Mouse (Mus musculus): ENCODE measurements at regions not wholly inside any gene's neighbourhood (a gene's known extent, or its start where the extent isn't known, plus 50 kb on each side); places are given as distances from the start of the nearest gene placed in this dataset.

DNA sequence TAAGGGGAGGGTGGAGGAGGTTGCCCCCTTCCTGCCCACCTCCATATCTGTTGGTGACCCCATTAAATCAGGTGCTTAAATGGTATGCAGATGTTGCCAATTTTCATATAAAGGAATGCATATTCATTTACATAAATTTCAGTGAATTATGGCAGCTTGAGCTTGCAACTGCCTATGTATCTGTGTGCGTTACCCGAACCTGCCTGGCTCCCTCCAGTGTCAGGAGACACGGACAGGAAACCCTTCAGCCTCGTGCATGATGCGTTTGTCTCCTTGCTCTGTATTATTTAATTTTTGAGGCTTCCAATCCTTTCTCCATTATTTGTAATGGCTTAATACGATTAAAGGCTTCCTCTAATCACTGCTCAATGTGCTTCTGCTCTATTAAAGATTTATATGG lies 98.4 kb downstream of the Cbln1 start:
- no peak for DNase-seq
- no peak overlapping the region for H3K4me3 ChIP-seq (ENCODE audit: insufficient read depth, low read depth, low read length)

DNA sequence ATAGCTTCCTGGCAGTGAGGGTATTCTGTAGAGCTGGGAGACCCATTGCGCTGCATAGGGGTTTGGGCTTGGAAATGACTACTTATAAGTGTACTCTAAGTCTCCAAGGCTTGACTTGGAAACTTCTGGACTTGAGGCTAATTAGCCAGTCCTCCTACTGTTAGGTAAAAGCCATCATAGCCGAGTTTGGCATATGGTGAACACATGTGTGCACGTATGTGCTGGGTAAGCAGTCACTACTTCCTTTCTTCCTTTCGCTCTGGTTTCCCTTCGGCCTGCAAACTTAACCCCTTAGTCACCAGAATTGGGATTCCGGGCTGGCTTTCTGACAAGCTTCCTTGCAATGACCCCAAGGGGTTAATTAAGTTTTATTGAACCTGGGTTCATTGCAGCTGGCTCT lies 98.9 kb downstream of the Cbln1 start:
- Histone ChIP-seq H3K36me3 (ENCODE audit: control insufficient read depth, insufficient read depth, low read length) (no peaks in the 10 kb centered on the region), H3K4me1 (ENCODE audit: control insufficient read depth, insufficient read depth, low read length) (no peaks in the 10 kb centered on the region), H3K27ac (ENCODE audit: insufficient read depth, low read depth, low read length) (no peak overlapping the region), H3K27me3 (replicated peaks; ENCODE audit: control insufficient read depth, insufficient read depth, low read length) (peaks cover 1% of the 10 kb centered on the region; the same call in 1 of the 2 replicates), H3K4me3 (ENCODE audit: insufficient read depth, low read depth, low read length) (no peak overlapping the region)
- WGBS, result 14% methylated on average over 6 of the region's 6 CpGs
- TF ChIP-seq CTCF (conservative IDR thresholded peaks at IDR 0.05; ENCODE audit: insufficient read depth, insufficient read length, low read depth, low read length) (no peak), POLR2A (IDR thresholded peaks at IDR 0.05; ENCODE audit: low read depth, low read length) (no peak)
- no peak for DNase-seq

More for the DNA sequence above, 98.4 kb downstream of the Cbln1 start:
- no peak for TF ChIP-seq POLR2A (IDR thresholded peaks at IDR 0.05; ENCODE audit: low read depth, low read length)
- TF ChIP-seq CTCF (conservative IDR thresholded peaks at IDR 0.05; ENCODE audit: insufficient read depth, insufficient read length, low read depth, low read length), result no peak
- Histone ChIP-seq H3K4me1 (ENCODE audit: control insufficient read depth, insufficient read depth, low read length) (no peaks in the 10 kb centered on the region), H3K27me3 (replicated peaks; ENCODE audit: control insufficient read depth, insufficient read depth, low read length) (peaks cover 1% of the 10 kb centered on the region; the same call in 1 of the 2 replicates), H3K36me3 (ENCODE audit: control insufficient read depth, insufficient read depth, low read length) (no peaks in the 10 kb centered on the region), H3K27ac (ENCODE audit: insufficient read depth, low read depth, low read length) (no peak overlapping the region)
- 29% methylated on average over 6 of the region's 6 CpGs for WGBS

DNA sequence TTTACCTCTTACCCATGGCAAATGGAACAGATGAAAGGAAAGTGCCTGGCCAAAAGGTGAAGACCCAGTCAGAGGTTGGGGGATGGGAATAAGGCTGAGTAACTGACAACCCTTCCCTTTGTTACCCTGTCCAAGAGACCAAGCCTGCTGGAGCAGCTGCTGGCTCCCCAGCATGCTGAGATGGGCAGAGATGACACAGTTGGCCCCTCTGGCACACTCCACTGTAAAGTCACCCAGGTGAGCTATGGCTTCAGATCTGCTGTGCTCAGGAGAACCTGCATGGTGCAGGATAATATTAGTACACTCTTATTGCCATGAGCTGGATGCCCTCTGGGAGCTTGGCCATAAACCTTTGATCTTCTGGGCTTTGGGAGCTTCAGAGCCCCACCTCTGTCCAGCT lies 100.3 kb downstream of the Cbln1 start:
- DNase-seq, result no peak
- Histone ChIP-seq H3K27me3 (replicated peaks; ENCODE audit: control insufficient read depth, insufficient read depth, low read length) (peaks cover 1% of the 10 kb centered on the region; the same call in 1 of the 2 replicates), H3K36me3 (ENCODE audit: control insufficient read depth, insufficient read depth, low read length) (no peaks in the 10 kb centered on the region), H3K4me1 (ENCODE audit: control insufficient read depth, insufficient read depth, low read length) (no peaks in the 10 kb centered on the region), H3K27ac (ENCODE audit: insufficient read depth, low read depth, low read length) (no peak overlapping the region), H3K4me3 (ENCODE audit: insufficient read depth, low read depth, low read length) (no peak overlapping the region)
- TF ChIP-seq POLR2A (IDR thresholded peaks at IDR 0.05; ENCODE audit: low read depth, low read length) (no peak), CTCF (conservative IDR thresholded peaks at IDR 0.05; ENCODE audit: insufficient read depth, insufficient read length, low read depth, low read length) (no peak)

DNA sequence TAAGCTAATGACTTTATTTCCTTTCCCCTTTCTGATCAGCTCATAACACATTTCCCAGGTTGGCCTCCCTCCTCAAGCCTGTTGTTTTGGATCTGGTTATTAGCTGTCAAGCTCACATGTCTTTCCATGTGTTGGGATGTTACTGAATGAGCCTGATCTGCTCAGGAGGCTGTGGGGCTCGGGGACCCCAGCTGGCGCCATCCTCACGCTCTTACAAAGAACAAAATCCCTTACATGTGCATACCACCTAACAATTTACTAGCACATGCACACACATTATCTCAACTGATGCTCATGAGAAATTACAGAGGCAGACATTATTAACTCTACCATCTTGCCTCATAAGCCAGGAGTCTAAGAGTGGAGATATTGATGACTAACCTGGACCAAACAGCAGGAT lies 102.2 kb downstream of the Cbln1 start:
- TF ChIP-seq CTCF (conservative IDR thresholded peaks at IDR 0.05; ENCODE audit: insufficient read depth, insufficient read length, low read depth, low read length) (no peak), POLR2A (IDR thresholded peaks at IDR 0.05; ENCODE audit: low read depth, low read length) (no peak)
- Histone ChIP-seq H3K27me3 (replicated peaks; ENCODE audit: control insufficient read depth, insufficient read depth, low read length) (peaks cover 1% of the 10 kb centered on the region; the same call in 1 of the 2 replicates), H3K36me3 (ENCODE audit: control insufficient read depth, insufficient read depth, low read length) (no peaks in the 10 kb centered on the region), H3K4me1 (ENCODE audit: control insufficient read depth, insufficient read depth, low read length) (no peaks in the 10 kb centered on the region), H3K27ac (ENCODE audit: insufficient read depth, low read depth, low read length) (no peak overlapping the region), H3K4me3 (ENCODE audit: insufficient read depth, low read depth, low read length) (no peak overlapping the region)
- 89% methylated on average over 3 of the region's 3 CpGs for WGBS
- DNase-seq, result no peak

DNA sequence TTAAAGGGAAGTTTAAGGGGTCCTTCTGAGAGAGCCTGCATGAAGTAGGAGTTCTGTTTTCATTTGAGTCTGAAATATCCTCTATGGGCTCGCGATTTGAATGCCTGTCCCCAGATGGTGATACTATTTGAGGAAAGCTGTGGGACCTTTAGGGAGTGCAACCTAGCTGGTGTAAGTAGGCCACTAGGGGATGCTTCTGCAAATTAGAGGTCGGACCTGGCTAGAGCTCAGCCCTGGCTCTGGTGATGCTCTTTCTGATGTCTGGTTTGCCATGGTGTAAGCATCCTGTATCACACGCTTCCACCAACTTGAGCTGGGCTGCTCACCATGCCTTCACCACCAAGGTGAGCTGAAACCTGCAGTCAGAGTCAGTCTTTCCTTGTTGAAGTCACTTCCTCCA lies 121.9 kb downstream of the Cbln1 start:
- Histone ChIP-seq H3K27me3 (replicated peaks; ENCODE audit: control insufficient read depth, insufficient read depth, low read length) (no peaks in the 10 kb centered on the region), H3K36me3 (ENCODE audit: control insufficient read depth, insufficient read depth, low read length) (no peaks in the 10 kb centered on the region), H3K4me1 (ENCODE audit: control insufficient read depth, insufficient read depth, low read length) (no peaks in the 10 kb centered on the region), H3K4me3 (ENCODE audit: insufficient read depth, low read depth, low read length) (no peak overlapping the region), H3K27ac (ENCODE audit: insufficient read depth, low read depth, low read length) (no peak overlapping the region)
- 75% methylated on average over 4 of the region's 4 CpGs for WGBS
- TF ChIP-seq POLR2A (IDR thresholded peaks at IDR 0.05; ENCODE audit: low read depth, low read length), result no peak
- no peak for TF ChIP-seq CTCF (conservative IDR thresholded peaks at IDR 0.05; ENCODE audit: insufficient read depth, insufficient read length, low read depth, low read length)
- no peak for DNase-seq

DNA sequence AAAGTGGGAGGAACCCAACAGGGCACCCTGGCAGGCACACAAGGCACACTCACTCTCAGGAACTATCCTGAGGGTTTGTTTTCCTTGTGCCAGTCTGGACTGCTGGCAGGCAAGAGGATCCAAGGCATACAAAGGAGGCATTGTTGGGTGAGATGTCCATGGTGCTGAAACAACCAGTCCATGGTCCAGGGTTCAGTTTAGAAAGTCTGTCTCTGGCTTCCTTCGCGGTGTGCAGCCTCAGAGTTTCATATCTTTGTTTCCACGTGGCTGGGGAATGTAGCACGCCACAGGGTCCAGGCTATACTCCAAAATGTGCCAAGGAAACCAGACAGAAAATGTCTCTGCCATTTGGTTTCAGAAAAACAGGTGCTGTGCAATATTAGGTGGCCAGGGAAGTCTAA lies 122.6 kb downstream of the Cbln1 start:
- peak; percentile 0 for DNase-seq
- TF ChIP-seq CTCF (conservative IDR thresholded peaks at IDR 0.05; ENCODE audit: insufficient read depth, insufficient read length, low read depth, low read length), result no peak
- no peak for TF ChIP-seq POLR2A (IDR thresholded peaks at IDR 0.05; ENCODE audit: low read depth, low read length)
- no peaks in the 10 kb centered on the region for H3K27me3 ChIP-seq (replicated peaks; ENCODE audit: control insufficient read depth, insufficient read depth, low read length)
- H3K27ac ChIP-seq (ENCODE audit: insufficient read depth, low read depth, low read length), result no peak overlapping the region
- no peak overlapping the region for H3K4me3 ChIP-seq (ENCODE audit: insufficient read depth, low read depth, low read length)
- no peaks in the 10 kb centered on the region for H3K4me1 ChIP-seq (ENCODE audit: control insufficient read depth, insufficient read depth, low read length)
- WGBS, result 45% methylated on average over 4 of the region's 4 CpGs
- no peaks in the 10 kb centered on the region for H3K36me3 ChIP-seq (ENCODE audit: control insufficient read depth, insufficient read depth, low read length)

DNA sequence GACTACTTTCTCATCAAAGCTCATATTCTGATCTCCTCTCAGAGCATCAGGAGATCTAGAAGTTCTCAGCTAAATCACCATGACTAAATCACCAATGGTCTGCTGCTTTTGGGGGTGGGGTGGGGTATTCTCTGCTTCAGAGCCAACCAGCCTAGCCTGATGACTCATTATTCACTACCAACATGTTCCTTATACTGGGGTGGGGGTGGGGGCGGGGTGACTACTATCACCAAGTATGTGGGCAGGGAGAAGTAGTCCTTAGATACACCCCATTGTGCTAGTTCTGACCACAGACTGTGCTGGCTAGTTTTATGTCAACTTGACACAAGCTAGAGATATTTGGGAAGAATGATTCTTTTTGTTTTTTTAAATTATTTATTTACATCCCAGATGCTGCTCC lies 143.0 kb downstream of the Cbln1 start:
- H3K36me3 ChIP-seq (ENCODE audit: control insufficient read depth, insufficient read depth, low read length), result no peaks in the 10 kb centered on the region
- no peaks in the 10 kb centered on the region for H3K4me1 ChIP-seq (ENCODE audit: control insufficient read depth, insufficient read depth, low read length)
- no peak overlapping the region for H3K27ac ChIP-seq (ENCODE audit: insufficient read depth, low read depth, low read length)
- DNase-seq, result no peak
- WGBS, result 88% methylated on average over 1 of the region's 1 CpGs
- no peaks in the 10 kb centered on the region for H3K27me3 ChIP-seq (replicated peaks; ENCODE audit: control insufficient read depth, insufficient read depth, low read length)
- no peak for TF ChIP-seq POLR2A (IDR thresholded peaks at IDR 0.05; ENCODE audit: low read depth, low read length)
- TF ChIP-seq CTCF (conservative IDR thresholded peaks at IDR 0.05; ENCODE audit: insufficient read depth, insufficient read length, low read depth, low read length), result no peak
- no peak overlapping the region for H3K4me3 ChIP-seq (ENCODE audit: insufficient read depth, low read depth, low read length)

DNA sequence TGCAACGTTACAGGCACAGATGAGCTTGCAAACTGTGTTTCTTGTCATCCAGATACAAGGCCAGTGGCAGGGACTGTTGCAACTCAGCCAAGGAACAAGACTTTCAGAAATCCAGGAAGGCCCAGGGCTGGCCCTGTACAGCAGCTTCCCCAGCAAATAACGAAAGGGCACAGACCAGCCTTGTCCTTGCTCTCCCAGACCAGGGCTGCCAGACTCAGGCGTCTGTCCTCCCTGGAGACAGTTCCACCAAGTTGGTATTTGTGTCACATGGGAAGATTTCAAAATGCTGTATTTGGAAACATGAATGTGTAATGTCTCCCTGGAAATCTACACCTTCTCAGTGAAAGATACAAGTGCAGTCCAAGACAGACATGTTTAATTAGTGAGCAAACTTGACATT lies 157.8 kb downstream of the Cbln1 start:
- DNase-seq, result peak; percentile 3
- Histone ChIP-seq H3K4me1 (ENCODE audit: control insufficient read depth, insufficient read depth, low read length) (no peaks in the 10 kb centered on the region), H3K27ac (ENCODE audit: insufficient read depth, low read depth, low read length) (no peak overlapping the region), H3K36me3 (ENCODE audit: control insufficient read depth, insufficient read depth, low read length) (no peaks in the 10 kb centered on the region), H3K27me3 (replicated peaks; ENCODE audit: control insufficient read depth, insufficient read depth, low read length) (no peaks in the 10 kb centered on the region; the same call in 1 of the 2 replicates), H3K4me3 (ENCODE audit: insufficient read depth, low read depth, low read length) (no peak overlapping the region)
- no peak for TF ChIP-seq POLR2A (IDR thresholded peaks at IDR 0.05; ENCODE audit: low read depth, low read length)
- 59% methylated on average over 3 of the region's 3 CpGs for WGBS
